Mouse (Mus musculus) neural tube, embryonic 14.5 days (tissue): ENCODE measurements at regions not wholly inside any gene's neighbourhood (a gene's known extent, or its start where the extent isn't known, plus 50 kb on each side); places are given as distances from the start of the nearest gene placed in this dataset.

Experiments
- ATAC-seq: fragments of 200-750 bp; cut with Nextera tagmentation; 2 replicates; pipeline ENCODE4 v1.8.0; 2017; ENCODE audit warnings: low read depth, mild to moderate bottlenecking, moderate TSS enrichment, moderate library complexity
- H3K27ac ChIP-seq: fragments of 300-500 bp; sonication (generic); 2 replicates; pipeline ENCODE4 v1.5.1; 2014; ENCODE audit warnings: low read depth, mild to moderate bottlenecking, control low read depth, low read length, moderate library complexity, mixed read lengths
- H3K27me3 ChIP-seq: fragments of 300-500 bp; sonication (generic); 2 replicates; pipeline ENCODE4 v1.6.1; 2014; ENCODE audit warnings: low read length; ENCODE audit not compliant: control insufficient read depth, insufficient read depth
- H3K36me3 ChIP-seq: fragments of 300-500 bp; sonication (generic); 2 replicates; pipeline ENCODE4 v1.6.1; 2014; ENCODE audit warnings: low read length, mixed read lengths; ENCODE audit not compliant: control insufficient read depth, insufficient read depth
- H3K4me1 ChIP-seq: fragments of 300-500 bp; sonication (generic); 2 replicates; pipeline ENCODE4 v1.6.1; 2014; ENCODE audit warnings: low read length; ENCODE audit not compliant: control insufficient read depth, insufficient read depth
- H3K4me2 ChIP-seq: fragments of 300-500 bp; sonication (generic); 2 replicates; pipeline ENCODE4 v1.6.1; 2014; ENCODE audit warnings: mild to moderate bottlenecking, low read depth, low read length, control low read depth
- H3K4me3 ChIP-seq: fragments of 300-500 bp; sonication (generic); 2 replicates; pipeline ENCODE4 v1.5.1; 2014; ENCODE audit warnings: low read depth, low read length, control low read depth, mixed read lengths
- H3K9ac ChIP-seq: fragments of 300-500 bp; sonication (generic); replicated peaks from 2 replicates; pipeline ENCODE4 v1.6.1; 2014; ENCODE audit warnings: low read depth, mild to moderate bottlenecking, control low read depth, low read length, mixed read lengths
- H3K9me3 ChIP-seq: fragments of 300-500 bp; sonication (generic); 2 replicates; pipeline ENCODE4 v1.6.1; 2016; ENCODE audit warnings: low read length; ENCODE audit not compliant: control insufficient read depth
- WGBS: fragments of 180-500 bp; shearing (Covaris S2); extraction: QIAGEN DNeasy Blood & Tissue Kit; methylation state at CpG from one replicate; pipeline ENCODE4 v1.1.7; 2014; 5-methylcytosine and 5-hydroxymethylcytosine counted together

GRCm38 (mm10) chr3:113952468-113952867 is 77.9 kb upstream of the Col11a1 start:
- 76% methylated on average over 2 of the region's 2 CpGs for WGBS
- ATAC-seq = no peak
- Histone ChIP-seq H3K4me2 (no peak overlapping the region), H3K36me3 (no peaks in the 10 kb centered on the region), H3K4me1 (no peaks in the 10 kb centered on the region), H3K4me3 (no peak overlapping the region), H3K9me3 (no peaks in the 10 kb centered on the region), H3K9ac (no peak overlapping the region), H3K27me3 (no peaks in the 10 kb centered on the region), H3K27ac (no peak overlapping the region)

GRCm38 (mm10) chr3:113953113-113953512 is 77.2 kb upstream of the Col11a1 start:
- Histone ChIP-seq H3K36me3 (no peaks in the 10 kb centered on the region), H3K9me3 (no peaks in the 10 kb centered on the region), H3K4me2 (no peak overlapping the region), H3K27me3 (no peaks in the 10 kb centered on the region), H3K4me1 (no peaks in the 10 kb centered on the region), H3K27ac (no peak overlapping the region), H3K4me3 (no peak overlapping the region), H3K9ac (no peak overlapping the region)
- no peak for ATAC-seq
- WGBS = 80% methylated on average over 1 of the region's 1 CpGs

- Histone ChIP-seq H3K9me3 (no peaks in the 10 kb centered on the region), H3K4me3 (no peak overlapping the region), H3K27ac (no peak overlapping the region), H3K27me3 (no peaks in the 10 kb centered on the region), H3K4me2 (no peak overlapping the region), H3K36me3 (no peaks in the 10 kb centered on the region), H3K9ac (no peak overlapping the region), H3K4me1 (no peaks in the 10 kb centered on the region)
- ATAC-seq = no peak
Observed at GRCm38 (mm10) chr3:113954486-113954885, 75.9 kb upstream of the Col11a1 start.

GRCm38 (mm10) chr3:113960080-113960479 is 70.3 kb upstream of the Col11a1 start:
- Histone ChIP-seq H3K4me1 (no peaks in the 10 kb centered on the region), H3K4me3 (no peak overlapping the region), H3K27ac (no peak overlapping the region), H3K27me3 (no peaks in the 10 kb centered on the region), H3K9ac (no peak overlapping the region), H3K4me2 (no peak overlapping the region), H3K36me3 (no peaks in the 10 kb centered on the region), H3K9me3 (no peaks in the 10 kb centered on the region)
- 81% methylated on average over 2 of the region's 2 CpGs for WGBS
- ATAC-seq = no peak
